Mouse (Mus musculus) mouse embryonic stem cell (cell line): ENCODE measurements around the gene Col1a1.

Experiments
- in situ Hi-C, 2 experiments: fragments of 300-500 bp; cut with MboI; formaldehyde crosslinking; loops; 1 replicate in 1 of 2; 3 replicates in 1 of 2; pipeline ENCODE4 v1.14.3; 2019 to 2020; ENCODE audit warnings: low sequenced_read_pairs in 2 of 2, low pct_unique_long_range_greater_than_20kb in 1 of 2, mixed read lengths in 1 of 2; ENCODE audit not compliant: unreplicated experiment in 1 of 2

Col1a1 gene

DNA sequence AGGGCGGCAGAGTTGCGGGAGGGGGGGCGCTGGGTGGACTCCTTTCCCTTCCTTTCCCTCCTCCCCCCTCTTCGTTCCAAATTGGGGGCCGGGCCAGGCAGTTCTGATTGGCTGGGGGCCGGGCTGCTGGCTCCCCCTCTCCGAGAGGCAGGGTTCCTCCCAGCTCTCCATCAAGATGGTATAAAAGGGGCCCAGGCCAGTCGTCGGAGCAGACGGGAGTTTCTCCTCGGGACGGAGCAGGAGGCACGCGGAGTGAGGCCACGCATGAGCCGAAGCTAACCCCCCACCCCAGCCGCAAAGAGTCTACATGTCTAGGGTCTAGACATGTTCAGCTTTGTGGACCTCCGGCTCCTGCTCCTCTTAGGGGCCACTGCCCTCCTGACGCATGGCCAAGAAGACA is at the start of gene Col1a1:
Gene Col1a1 (plus strand): TSS at position 180 of the 400 bp plus-strand sequence.
- in situ Hi-C loops, result loop anchor here in 1 of 2 experiments (5.0 to 10.0 kb wide), 3 partner anchors 36 to 201 kb away; no protein-coding TSS in a partner anchor

DNA sequence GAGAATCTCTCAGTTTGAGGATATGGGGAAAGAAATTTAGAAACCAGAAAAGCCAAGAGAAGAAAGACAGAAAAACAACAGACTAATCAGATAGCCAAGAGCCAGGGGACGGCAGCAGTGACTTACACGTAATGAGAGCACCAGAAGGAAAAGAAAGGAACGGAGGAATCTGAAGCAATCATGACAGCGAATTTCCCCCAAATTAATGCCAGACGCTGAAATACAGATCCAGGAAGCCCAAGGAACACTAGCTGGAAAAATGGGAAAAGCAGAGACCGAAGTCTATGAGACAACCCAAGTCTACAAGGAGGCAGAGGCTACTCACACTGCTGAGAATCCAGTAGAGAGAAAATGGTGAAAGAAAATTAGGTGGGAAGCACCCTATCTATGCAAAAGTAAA is 44.9 kb upstream of the Col1a1 start:
- in situ Hi-C loops, result no loop called here

DNA sequence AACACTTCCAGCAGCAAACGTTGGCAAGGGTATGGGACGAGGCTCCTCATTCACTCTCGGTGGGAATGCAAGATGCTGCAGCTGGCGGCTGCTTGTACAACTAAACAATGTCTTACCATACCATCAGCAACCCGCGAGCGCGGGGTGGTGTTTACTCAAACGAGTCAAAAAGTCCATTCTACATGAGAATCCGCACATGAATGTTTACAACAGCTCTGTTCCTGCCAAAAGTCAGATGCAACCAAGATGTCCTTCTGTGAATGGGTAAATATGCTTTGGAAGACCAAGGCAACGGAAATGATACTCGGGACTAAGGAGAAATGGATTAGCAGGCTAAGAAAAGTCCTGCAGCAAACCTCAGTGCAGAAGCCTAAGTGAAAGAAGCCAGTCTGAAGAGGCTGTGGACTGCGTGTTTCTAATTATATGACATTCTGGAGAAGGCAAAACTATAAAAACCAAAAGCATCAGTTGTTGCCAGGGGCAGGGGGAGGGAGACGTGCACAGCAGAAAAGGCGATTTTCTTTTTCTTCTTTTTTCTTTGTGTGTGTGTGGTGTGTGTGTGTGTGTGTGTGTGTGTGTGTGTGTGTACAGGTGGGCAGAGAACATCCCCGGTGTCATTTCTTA is 39.2 kb upstream of the Col1a1 start:
- in situ Hi-C loops, result no loop called here

DNA sequence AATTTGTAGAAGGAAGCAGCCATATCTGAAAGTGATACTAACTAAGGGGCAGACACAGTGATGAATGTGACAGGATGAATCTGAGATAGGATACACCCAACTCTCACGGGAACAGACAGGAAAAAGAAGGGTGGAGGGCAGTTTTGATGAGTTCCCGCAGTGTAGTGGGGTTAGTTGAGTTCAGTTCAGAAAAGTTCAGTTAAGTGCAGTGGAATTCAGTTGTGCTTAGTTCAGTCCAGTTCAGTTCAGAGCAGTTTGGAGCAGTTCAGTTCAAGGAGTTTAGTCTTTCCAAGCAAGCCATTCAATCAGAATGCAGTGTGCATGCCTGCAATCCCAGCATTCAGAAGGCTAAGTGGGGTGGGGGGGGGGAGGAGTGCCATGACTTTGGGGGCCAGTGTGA is 34.8 kb upstream of the Col1a1 start:
- in situ Hi-C loops, result no loop called here

DNA sequence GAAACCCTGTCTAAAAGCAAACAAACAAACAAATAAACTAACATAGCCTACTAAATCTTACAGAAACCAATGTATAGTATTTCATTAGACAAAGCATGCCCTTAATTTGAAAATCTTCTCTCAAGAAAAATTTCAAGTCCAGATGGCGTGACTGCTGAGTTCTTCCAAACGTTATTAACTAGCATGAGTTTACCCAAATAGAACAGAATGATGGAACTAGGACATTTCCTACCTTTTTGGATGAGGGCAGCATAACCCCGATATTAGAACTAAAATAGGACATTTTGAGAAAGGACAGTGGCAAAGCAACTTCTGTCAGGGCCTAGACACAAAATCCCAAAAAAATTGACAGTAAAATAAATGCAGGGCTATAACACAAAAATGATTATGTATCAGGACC is 31.7 kb upstream of the Col1a1 start:
- in situ Hi-C loops, result no loop called here

DNA sequence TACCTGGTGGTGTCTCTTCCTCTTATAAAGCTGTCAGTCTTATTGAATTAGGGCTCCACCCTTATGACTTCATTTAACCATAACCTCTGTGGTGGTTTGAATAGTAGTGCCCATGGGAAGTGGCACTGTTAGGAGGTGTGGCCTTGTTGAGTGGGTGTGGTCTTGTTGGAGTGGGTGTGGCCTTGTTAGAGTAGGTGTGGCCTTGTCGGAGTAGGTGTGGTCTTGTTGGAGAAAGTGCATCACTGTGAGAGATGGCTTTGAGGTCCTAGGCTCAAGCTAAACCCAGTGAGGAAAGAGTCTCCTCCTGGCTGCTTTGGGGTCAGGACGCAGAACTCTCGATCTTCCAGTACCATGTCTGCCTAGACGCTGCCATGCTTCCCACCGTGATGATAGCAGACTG is 25.1 kb upstream of the Col1a1 start:
- in situ Hi-C loops, result no loop called here

DNA sequence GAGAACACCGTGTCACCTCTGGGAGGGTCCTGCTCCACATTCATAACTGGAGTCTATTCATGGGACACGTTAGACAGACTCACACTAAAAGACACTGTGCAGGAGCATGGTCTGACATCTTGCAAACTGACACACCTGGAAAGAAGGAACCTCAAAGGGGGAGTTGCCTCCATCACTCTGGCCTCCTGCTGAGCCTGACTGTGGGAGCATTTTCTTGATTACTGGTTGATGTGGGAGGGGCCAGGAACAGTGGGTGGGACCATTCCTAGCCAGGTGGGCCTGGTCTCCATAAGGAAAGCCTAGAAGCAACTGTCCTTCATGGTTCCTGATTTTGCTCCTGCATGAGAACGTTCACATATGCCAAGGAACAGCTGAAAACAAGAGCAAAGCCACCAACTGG is 23.5 kb upstream of the Col1a1 start:
- in situ Hi-C loops, result no loop called here

DNA sequence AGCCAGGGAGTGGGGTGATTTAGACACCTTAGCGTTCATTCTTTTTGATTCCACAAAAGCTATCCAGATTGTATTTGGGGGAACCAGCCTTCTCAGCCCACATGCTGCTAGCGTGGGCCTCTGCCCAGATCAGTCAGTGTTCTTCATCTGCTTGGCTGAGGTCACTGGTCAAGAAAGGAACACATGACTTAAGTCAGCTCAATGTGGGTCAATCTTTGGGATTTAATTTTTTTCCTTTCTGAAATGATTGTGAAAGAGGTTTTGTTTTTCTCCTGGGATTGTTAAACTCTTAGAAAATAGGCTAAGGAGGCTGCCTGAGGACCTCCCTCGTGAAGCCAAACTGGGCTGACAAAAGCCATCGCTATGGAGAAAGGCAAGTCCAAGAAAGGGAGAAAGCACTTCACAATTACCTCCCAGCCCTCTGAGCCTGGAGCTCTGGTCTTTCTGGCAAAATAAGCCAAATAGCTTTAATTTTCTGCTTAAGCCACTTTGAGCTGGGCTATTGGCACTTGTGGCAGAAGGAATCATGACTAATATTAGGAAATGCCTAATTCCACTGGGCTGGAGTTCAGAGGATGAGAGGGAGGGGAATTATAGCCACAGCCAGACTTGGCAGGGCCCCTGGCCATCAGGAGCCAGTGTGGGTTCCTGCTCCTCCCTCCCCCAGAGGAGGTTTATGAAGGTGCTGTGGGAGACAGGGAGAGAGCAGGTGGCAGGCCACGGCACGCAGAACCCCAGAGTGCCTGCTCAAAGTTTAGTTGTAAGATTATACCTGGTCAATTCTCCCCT is 22.5 kb upstream of the Col1a1 start:
- in situ Hi-C loops, result no loop called here

DNA sequence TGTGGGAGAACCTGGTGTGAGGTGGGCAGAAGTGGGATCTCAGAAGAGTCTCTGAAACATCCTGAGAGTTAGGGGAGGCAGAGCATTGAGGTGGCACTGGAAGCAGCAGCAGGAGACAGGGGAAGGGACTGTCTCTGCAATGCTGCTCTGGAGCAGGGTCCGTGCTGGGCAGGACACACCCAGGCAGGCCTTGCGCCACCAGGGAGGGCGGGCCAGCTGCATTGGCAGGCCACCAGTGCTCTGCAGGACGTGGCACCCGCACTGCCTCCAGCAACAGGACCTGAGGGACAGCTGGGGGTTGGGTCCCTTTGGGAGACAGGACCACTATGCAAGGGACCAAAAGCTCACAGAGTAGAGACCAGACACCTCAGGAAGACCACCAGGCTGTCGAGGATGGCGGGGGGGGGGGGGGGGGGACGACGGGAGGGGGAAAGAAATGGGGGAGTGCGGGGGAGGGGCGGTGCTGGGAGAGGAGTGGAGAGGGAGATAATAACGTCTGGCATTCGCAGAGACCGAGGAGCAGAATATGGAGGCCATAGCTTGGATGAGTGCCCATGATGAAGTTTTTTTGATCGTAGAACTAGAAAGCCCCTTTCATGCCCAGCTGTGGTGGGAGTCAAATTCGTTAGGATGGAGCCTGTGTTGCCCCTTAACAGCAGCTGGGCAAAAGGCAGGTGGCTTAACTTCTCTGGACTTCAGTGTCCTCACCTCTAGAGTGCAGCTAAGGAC is 20.2 kb upstream of the Col1a1 start:
- in situ Hi-C loops, result no loop called here

DNA sequence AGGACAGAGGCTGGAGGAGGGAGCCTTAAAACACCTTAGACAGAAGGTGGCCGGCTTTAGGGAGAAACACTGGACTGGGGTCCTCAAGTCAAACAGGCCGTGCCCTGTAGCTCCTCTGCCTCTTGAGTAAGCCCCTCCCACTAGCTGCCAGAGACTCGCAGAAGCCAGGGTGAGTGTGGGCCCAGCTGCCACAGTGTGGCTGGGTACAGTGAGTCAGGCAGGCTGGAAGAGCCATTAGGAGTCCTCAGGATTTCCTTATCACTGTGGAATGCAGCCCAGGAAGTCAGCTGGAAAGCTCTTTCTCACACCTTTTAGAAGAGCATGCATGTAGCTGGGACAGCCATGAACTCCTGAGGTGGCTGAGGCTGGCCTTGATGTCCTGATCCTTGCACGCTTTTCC is 19.5 kb upstream of the Col1a1 start:
- in situ Hi-C loops, result no loop called here

DNA sequence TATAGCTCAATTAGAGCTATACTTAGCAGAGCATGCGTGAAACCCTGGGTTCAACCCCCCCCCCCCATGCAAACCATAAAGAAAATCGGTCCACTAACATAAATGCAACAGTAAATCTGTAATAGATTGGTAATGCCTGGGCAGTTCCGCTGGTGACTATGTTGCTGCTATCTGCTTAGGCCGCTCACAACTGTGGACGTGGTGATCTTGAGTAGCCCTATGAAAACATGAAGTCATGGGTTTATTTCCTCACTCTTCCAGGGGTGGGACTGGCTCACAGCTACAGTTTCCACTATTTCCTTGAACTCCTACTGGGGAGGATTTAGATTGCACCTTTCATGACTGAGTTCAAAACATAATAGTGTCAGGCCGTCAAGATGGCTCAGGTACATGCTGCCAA is 18.3 kb upstream of the Col1a1 start:
- in situ Hi-C loops, result no loop called here

DNA sequence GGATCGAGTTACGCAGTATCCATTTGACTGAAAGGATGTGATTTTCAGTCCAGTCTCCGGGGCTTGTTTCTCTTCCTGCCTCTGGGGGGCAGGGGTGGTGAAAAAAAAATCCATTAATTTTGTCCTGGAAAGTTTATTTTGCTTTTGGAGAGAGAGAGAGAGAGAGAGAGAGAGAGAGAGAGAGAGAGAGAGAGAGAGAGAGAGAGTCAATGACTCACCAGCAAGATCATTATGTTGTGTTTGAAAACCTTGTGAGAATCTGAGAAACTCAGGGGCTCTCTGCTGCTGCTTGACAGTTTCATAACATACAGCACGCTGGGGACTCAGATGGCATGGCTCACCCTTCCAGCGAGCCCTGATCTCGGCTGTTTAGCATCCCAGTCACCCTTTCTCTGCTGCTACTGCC is 15.0 kb upstream of the Col1a1 start:
- in situ Hi-C loops, result no loop called here

DNA sequence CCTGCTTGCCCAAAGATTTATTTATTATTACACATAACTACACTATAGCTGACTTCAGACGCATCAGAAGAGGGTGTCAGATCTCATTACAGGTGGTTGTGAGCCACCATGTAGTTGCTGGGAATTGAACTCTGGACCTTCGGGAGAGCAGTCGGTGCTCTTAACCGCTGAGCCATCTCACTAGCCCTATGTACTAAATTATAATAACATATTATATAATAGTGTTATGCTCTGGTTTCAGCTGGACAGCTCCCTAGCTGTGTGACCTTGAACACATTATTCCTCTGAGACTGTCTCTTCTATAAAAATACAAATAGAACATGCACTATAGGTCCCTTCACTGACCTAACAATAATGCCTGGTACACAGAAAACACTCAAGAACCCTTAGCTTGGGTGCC is 11.0 kb upstream of the Col1a1 start:
- in situ Hi-C loops, result no loop called here

DNA sequence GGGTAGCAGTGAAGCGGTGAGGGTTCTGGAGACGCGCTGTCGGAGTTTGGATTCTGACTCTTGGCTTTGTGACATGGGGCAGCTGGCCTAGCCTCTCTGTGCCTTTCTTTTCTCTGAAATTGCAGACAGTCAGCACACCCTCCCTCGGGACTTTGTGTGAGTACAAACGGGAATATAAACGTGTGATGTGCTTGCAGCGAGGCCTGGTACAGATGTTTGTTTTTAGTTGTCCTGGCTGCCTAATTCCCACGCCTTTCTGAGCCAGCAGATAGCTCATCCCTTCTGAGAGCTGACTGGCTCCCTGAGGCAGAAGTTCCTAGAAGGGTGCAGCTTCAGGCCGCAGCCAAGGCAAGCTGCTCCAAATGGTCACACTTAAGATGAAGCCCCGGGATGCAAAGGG is 9.6 kb upstream of the Col1a1 start:
- in situ Hi-C loops, result no loop called here

DNA sequence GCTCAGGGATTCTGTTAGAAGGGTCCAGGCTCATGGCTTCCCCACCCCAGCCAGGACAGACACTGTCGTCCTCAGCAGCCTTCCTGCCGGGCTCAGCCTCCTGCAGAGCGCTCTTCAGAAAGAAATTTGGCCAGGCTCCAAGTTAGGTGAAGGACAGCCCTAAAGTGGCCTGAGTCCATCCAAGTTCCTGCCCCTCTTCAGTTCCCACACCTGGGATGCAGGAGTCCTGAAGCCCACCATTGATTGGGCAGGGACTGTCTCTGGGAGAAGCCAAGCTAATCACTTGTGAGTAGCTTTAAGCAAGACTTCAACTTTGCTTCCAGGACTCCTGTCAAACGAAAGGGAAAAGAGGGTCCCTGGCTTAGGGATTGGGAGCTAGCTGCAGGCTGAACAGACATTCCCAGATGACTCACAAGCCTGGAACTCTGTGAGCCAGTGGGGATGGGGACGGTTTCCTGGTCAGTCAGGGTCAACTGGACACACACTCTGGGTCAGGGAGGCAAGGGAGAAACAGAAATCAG is 8.2 kb upstream of the Col1a1 start:
- in situ Hi-C loops, result no loop called here

DNA sequence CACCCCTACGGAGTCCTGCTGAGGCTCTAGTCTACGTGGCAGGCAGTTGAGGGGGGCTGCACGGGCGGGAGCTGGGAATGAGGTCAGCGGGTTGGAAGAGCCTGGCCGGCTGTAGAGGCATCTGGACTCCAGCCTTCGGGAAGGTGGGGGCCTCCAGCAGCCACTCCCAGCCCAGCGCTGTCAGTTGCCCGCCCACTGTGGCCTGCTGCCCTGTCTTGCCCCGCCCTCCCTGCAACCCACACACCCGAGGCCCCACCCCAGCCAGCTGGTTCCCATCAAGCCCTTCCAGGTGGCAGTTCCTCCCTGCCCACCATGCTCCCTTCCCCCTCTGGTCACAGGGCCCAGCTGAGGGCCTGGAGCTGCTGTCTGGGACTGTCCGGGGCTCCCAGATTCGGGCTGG is 7.2 kb upstream of the Col1a1 start:
- in situ Hi-C loops, result no loop called here

DNA sequence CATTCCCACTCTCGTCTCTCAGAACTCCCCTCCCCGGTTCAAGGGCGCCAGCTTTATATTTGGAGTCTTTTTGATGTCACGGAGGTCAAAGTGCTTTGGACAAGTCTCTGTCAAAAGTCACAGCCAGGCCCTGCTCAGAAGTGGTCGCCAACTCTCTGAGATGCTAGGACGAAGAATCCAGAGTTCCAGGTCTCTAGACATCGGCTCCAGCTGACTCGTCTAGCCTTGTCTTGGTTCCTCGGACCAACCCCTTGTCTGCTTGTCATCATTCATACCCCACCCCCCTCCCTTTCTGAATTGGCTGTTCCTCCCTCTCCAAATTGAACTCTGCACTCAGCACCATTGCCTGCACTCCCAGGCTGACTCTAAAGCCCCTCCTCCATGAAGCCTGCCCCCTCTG is 6.4 kb upstream of the Col1a1 start:
- in situ Hi-C loops, result no loop called here

DNA sequence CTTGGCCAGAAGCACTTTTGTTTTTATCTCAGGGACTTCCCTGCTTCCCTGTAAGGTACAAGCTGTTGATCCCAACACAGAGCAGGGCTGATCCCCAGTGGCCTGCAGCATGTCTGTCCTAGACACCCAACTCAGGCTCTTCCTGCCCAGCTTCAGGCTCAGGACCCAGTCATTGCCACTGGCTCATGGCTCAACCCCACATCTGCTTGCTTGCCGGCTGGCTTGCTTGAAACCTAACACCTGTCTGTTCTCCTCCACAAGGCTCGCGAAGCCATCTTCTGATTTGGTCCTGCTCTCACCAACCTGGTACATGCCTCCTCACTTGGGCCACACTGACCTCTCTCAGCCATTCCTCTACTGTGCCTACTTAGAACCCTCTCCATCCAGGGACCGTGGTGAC is 5.9 kb upstream of the Col1a1 start:
- in situ Hi-C loops, result loop anchor here in 1 of 2 experiments (10.0 kb wide), 1 partner anchor 195 kb away; no protein-coding TSS in a partner anchor

DNA sequence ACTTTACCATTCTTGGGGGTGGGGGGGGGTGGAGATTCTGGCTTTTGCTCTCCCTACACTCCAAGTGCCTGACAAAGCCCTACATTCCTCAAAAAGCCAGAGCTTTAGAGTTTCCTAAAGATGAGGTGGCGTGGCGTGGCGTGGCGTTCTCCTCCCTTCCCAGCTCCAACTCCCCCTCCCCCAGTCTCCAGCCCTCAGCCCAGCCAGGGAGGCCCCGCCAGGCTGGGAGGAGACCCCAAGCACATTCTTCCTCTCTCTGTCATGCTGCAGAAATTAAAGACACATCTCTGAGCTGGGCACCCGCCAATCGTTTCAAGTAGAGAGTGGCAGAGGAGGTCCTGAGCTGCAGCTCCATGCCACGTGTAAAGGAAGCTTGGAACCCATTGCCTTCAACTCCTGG is 2.4 kb upstream of the Col1a1 start:
- in situ Hi-C loops, result loop anchor here in 1 of 2 experiments (10.0 kb wide), 1 partner anchor 199 kb away; no protein-coding TSS in a partner anchor
